Mouse (Mus musculus): ENCODE data around the gene Palm2.

DNA sequence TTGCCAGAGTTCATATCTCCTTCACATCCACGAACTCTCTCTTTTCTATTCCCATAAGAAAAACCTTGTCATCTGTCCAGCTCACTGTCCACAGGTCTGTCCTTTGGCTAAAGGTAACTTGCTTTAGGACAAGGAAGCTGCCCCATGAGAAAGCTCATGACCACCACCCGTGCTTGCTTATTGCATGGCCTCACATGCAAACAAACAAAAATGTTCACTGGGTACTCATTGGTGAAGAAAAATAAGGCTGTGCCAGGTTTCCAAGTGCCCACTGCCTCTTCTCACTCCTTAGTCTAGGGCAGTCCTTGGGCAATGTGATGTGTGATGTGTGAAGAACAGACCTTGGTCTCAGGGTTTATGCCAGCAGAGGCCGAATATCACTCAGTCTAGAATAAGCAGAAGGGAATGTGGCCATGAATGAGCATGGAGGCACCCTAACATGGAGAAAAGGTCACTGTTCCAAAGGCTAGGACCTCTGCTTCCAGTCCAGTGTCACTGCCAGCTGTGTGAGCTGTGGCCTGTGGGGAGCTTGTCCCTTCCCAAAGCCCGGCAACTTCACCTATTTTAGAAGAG, 294.6 kb downstream of the Palm2 start:
- TF ChIP-seq CTCF (IDR thresholded peaks at IDR 0.05; ENCODE audit: low read depth) (no peak), EP300 (IDR thresholded peaks at IDR 0.05; ENCODE audit: low read depth) (no peak)

Measured in liver, postnatal 0 days (tissue).